Mouse (Mus musculus): ENCODE data around the gene Senp1. TPM values are rescaled to one million over a fixed set of nuclear protein-coding genes. Genes with fewer than 3 reads are reported as not detected.

Senp1 gene
- 57.4 TPM for polyA plus RNA-seq (2017; shearing (Covaris generic))

GRCm38 (mm10) chr15:98093121-98094011, at the start of gene Senp1:
Gene Senp1 (minus strand): TSS chr15:98093744.

GRCm38 (mm10) chr15:98092372-98093120, 998 bp downstream of the Senp1 start, which contains the start of gene Pfkm:
Gene Pfkm (plus strand): TSS chr15:98092589.

DNA sequence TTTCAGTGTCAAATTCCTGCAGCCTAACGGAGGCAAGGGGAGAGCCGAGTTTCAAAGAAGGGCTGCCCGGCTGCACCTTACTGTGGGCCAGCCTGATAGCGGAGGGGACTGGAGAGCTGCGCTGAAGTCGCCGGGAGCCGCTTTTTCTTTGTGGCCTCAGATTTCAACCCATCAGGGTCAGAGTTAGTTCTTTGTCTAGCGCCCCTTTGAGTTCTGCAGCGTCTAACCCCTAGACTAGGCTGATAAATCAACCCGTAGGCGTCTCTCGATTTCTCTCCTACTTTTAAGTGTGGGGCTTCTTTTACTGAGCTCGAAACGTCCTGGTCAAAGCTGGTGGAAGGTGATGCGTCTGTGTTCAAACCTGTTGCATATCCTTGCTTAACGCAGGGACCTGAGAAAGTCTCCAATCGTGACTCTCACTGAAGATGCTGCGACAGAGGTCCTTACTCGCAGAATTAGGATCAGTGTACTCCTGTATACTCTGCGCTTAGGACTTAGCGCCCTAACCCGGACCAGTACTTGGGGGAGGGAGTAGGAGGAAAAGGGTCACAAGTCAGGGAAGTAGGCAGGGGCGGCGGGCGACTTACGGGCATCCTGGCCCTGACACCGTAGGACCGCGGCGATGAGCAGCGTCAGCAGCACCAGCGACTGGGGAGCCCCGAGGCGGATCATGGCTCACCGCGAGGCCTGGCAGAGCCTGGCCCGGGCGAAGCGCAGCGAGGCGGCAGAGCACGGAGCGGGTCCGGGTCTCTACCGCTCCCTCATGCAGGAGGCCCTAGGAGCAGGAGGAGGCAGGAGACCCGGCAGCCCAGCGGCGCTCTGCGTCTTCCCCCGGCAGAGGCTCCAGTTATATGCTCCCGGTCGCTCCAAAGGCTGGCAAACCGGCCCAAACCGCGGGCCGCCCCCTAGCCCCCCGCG, 89.5 kb downstream of the Senp1 start, which contains the start of gene Col2a1:
Gene Col2a1, minus strand, starts transcription at position 874 of the 918 bp plus-strand sequence.

Other genes with a start within 250 kb of the Senp1 start
- gene Hdac7, start 249.2 kb downstream of the Senp1 start, polyA plus RNA-seq (2017; shearing (Covaris generic)) = 74.9 TPM
- gene Vdr, start 183.1 kb downstream of the Senp1 start, polyA plus RNA-seq (2017; shearing (Covaris generic)) = 1.6 TPM
- 24.2 TPM for gene Tmem106c, start 129.5 kb downstream of the Senp1 start, polyA plus RNA-seq (2017; shearing (Covaris generic))
- gene Col2a1, start 89.0 kb downstream of the Senp1 start, polyA plus RNA-seq (2017; shearing (Covaris generic)) = not detected
- 13.4 TPM for gene Pfkm, start 1.2 kb downstream of the Senp1 start, polyA plus RNA-seq (2017; shearing (Covaris generic))
- gene Asb8, start 71.9 kb upstream of the Senp1 start, polyA plus RNA-seq (2017; shearing (Covaris generic)) = 47.8 TPM
- 0.21 TPM for gene Ccdc184, start 73.4 kb upstream of the Senp1 start, polyA plus RNA-seq (2017; shearing (Covaris generic))
- gene Olfr288, start 101.8 kb upstream of the Senp1 start, polyA plus RNA-seq (2017; shearing (Covaris generic)) = not detected
- gene Gm44579, start 127.2 kb upstream of the Senp1 start, polyA plus RNA-seq (2017; shearing (Covaris generic)) = not detected
- gene Olfr287, start 127.3 kb upstream of the Senp1 start, polyA plus RNA-seq (2017; shearing (Covaris generic)) = not detected
- gene Olfr286, start 140.7 kb upstream of the Senp1 start, polyA plus RNA-seq (2017; shearing (Covaris generic)) = not detected
- gene H1fnt, start 163.5 kb upstream of the Senp1 start, polyA plus RNA-seq (2017; shearing (Covaris generic)) = not detected
- not detected for gene Zfp641, start 202.4 kb upstream of the Senp1 start, polyA plus RNA-seq (2017; shearing (Covaris generic))
- not detected for gene Olfr285, start 223.6 kb upstream of the Senp1 start, polyA plus RNA-seq (2017; shearing (Covaris generic))
- gene Olfr284, start 247.2 kb upstream of the Senp1 start, polyA plus RNA-seq (2017; shearing (Covaris generic)) = not detected